Mouse (Mus musculus): ENCODE results near the gene Gm4756.

DNA sequence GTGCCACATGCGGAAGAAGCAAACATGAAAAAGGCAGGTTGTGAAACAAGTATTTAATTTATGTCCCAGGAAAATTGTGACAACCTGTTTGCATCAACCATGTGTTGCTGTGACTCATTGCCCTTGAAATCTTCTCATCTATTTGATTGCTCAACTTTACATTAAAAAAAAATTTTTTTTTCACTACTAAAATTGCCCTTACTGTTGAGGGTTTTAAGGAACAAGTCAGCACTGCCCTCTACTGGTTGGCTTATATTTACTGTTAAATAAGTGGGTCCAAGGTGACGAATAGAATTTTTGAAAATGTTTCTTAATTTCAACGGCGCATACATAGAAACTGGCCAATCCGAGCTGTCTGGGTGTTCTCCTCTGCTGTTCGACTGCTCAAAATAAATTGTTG lies 44.4 kb upstream of the Gm4756 start:
- TF ChIP-seq CTCF (IDR thresholded peaks at IDR 0.05; ENCODE audit: control insufficient read depth, insufficient read depth, low read length) (no peak), POLR2A (IDR thresholded peaks at IDR 0.05; ENCODE audit: borderline replicate concordance, control insufficient read depth, low read depth, low read length) (no peak)

All from bone marrow, adult 2 months (tissue).